Mouse (Mus musculus): Measurements from ENCODE around the gene Dennd5b.

The Dennd5b gene

GRCm38 (mm10) chr6:149100174-149101075 lies 1.1 kb downstream of the Dennd5b start:
- DNase-seq (ENCODE audit: extremely low spot score) = peak; percentile 77

- no peak for DNase-seq (ENCODE audit: extremely low spot score)
Observed at GRCm38 (mm10) chr6:149098993-149099392, 2.5 kb downstream of the Dennd5b start.

- no peak for DNase-seq (ENCODE audit: extremely low spot score)
Observed at GRCm38 (mm10) chr6:149097276-149097675, 4.2 kb downstream of the Dennd5b start.

GRCm38 (mm10) chr6:149096233-149096632 lies 5.2 kb downstream of the Dennd5b start:
- DNase-seq (ENCODE audit: extremely low spot score) = no peak

- no peak for DNase-seq (ENCODE audit: extremely low spot score)
Observed at GRCm38 (mm10) chr6:149095389-149095788, 6.1 kb downstream of the Dennd5b start.

- DNase-seq (ENCODE audit: extremely low spot score) = no peak
Observed at GRCm38 (mm10) chr6:149094555-149094954, 6.9 kb downstream of the Dennd5b start.

GRCm38 (mm10) chr6:149093465-149093864 lies 8.0 kb downstream of the Dennd5b start:
- peak; percentile 20 for DNase-seq (ENCODE audit: extremely low spot score)

- DNase-seq (ENCODE audit: extremely low spot score) = no peak
Observed at GRCm38 (mm10) chr6:149092406-149092805, 9.1 kb downstream of the Dennd5b start.

GRCm38 (mm10) chr6:149077136-149077808 lies 24.2 kb downstream of the Dennd5b start:
- no peak for DNase-seq (ENCODE audit: extremely low spot score)

GRCm38 (mm10) chr6:149073854-149074253 lies 27.6 kb downstream of the Dennd5b start:
- no peak for DNase-seq (ENCODE audit: extremely low spot score)

GRCm38 (mm10) chr6:149072873-149073272 lies 28.6 kb downstream of the Dennd5b start:
- no peak for DNase-seq (ENCODE audit: extremely low spot score)

- no peak for DNase-seq (ENCODE audit: extremely low spot score)
Observed at GRCm38 (mm10) chr6:149070592-149071124, 30.8 kb downstream of the Dennd5b start.

GRCm38 (mm10) chr6:149063382-149063781 lies 38.1 kb downstream of the Dennd5b start:
- no peak for DNase-seq (ENCODE audit: extremely low spot score)

- no peak for DNase-seq (ENCODE audit: extremely low spot score)
Observed at GRCm38 (mm10) chr6:149060670-149061387, 40.7 kb downstream of the Dennd5b start.

GRCm38 (mm10) chr6:149057947-149058391 lies 43.5 kb downstream of the Dennd5b start:
- peak; percentile 9 for DNase-seq (ENCODE audit: extremely low spot score)

- DNase-seq (ENCODE audit: extremely low spot score) = no peak
Observed at GRCm38 (mm10) chr6:149054780-149055179, 46.7 kb downstream of the Dennd5b start.

GRCm38 (mm10) chr6:149050978-149051723 lies 50.3 kb downstream of the Dennd5b start:
- DNase-seq (ENCODE audit: extremely low spot score) = no peak

- no peak for DNase-seq (ENCODE audit: extremely low spot score)
Observed at GRCm38 (mm10) chr6:149040099-149040498, 61.4 kb downstream of the Dennd5b start.

- no peak for DNase-seq (ENCODE audit: extremely low spot score)
Observed at GRCm38 (mm10) chr6:149032198-149032597, 69.3 kb downstream of the Dennd5b start.

GRCm38 (mm10) chr6:149031377-149031776 lies 70.1 kb downstream of the Dennd5b start:
- no peak for DNase-seq (ENCODE audit: extremely low spot score)

GRCm38 (mm10) chr6:149018431-149018830 lies 83.0 kb downstream of the Dennd5b start:
- no peak for DNase-seq (ENCODE audit: extremely low spot score)
